Mouse (Mus musculus) neural tube, embryonic 15.5 days (tissue): ENCODE measurements at regions not wholly inside any gene's neighbourhood (a gene's known extent, or its start where the extent isn't known, plus 50 kb on each side); places are given as distances from the start of the nearest gene placed in this dataset.

ENCODE experiments used
- ATAC-seq: fragments of 200-750 bp; cut with Nextera tagmentation; 2 replicates; pipeline ENCODE4 v1.8.0; 2017; ENCODE audit warnings: mild to moderate bottlenecking, moderate TSS enrichment, moderate library complexity; ENCODE audit not compliant: low FRiP score
- H3K27ac ChIP-seq: fragments of 300-500 bp; sonication (generic); replicated peaks from 2 replicates; pipeline ENCODE4 v1.5.1; 2015; ENCODE audit warnings: mild to moderate bottlenecking, inconsistent platforms
- H3K27me3 ChIP-seq: fragments of 300-500 bp; sonication (generic); replicated peaks from 2 replicates; pipeline ENCODE4 v1.6.1; 2015; ENCODE audit warnings: inconsistent platforms
- H3K36me3 ChIP-seq: fragments of 300-500 bp; sonication (generic); 2 replicates; pipeline ENCODE4 v1.6.1; 2015; ENCODE audit warnings: inconsistent platforms
- H3K4me1 ChIP-seq: fragments of 300-500 bp; sonication (generic); 2 replicates; pipeline ENCODE4 v1.6.1; 2015; ENCODE audit warnings: inconsistent platforms
- H3K4me2 ChIP-seq: fragments of 300-500 bp; sonication (generic); 2 replicates; pipeline ENCODE4 v1.6.1; 2015; ENCODE audit warnings: inconsistent platforms, mild to moderate bottlenecking, moderate library complexity
- H3K4me3 ChIP-seq: fragments of 300-500 bp; sonication (generic); replicated peaks from 2 replicates; pipeline ENCODE4 v1.5.1; 2015; ENCODE audit warnings: mild to moderate bottlenecking, inconsistent platforms
- H3K9ac ChIP-seq: fragments of 300-500 bp; sonication (generic); replicated peaks from 2 replicates; pipeline ENCODE4 v1.6.1; 2015; ENCODE audit warnings: mild to moderate bottlenecking, inconsistent platforms
- H3K9me3 ChIP-seq: fragments of 300-500 bp; sonication (generic); replicated peaks from 2 replicates; pipeline ENCODE4 v1.6.1; 2016; ENCODE audit warnings: inconsistent platforms
- WGBS: fragments of 180-500 bp; shearing (Covaris S2); methylation state at CpG from one replicate; pipeline ENCODE4 v1.1.7; 2015; ENCODE audit warnings: mixed read lengths; 5-methylcytosine and 5-hydroxymethylcytosine counted together

- no peak overlapping the region for H3K4me2 ChIP-seq
- 69% methylated on average over 3 of the region's 3 CpGs for WGBS
- ATAC-seq = no peak
Measured at GRCm38 (mm10) chr14:123078804-123079203, 95.0 kb upstream of the Tmtc4 start.

GRCm38 (mm10) chr14:123066344-123066743 lies 82.5 kb upstream of the Tmtc4 start:
- WGBS = 68% methylated on average over 4 of the region's 4 CpGs
- H3K4me2 ChIP-seq = no peak overlapping the region
- H3K4me3 ChIP-seq = no peak overlapping the region
- no peak overlapping the region for H3K27ac ChIP-seq
- no peak for ATAC-seq
- H3K9ac ChIP-seq = no peak overlapping the region
- no peaks in the 10 kb centered on the region for H3K27me3 ChIP-seq
- H3K9me3 ChIP-seq = no peaks in the 10 kb centered on the region
- H3K36me3 ChIP-seq = no peaks in the 10 kb centered on the region
- H3K4me1 ChIP-seq = peaks cover 9% of the 10 kb centered on the region

More at GRCm38 (mm10) chr14:123078804-123079203, 95.0 kb upstream of the Tmtc4 start:
- no peaks in the 10 kb centered on the region for H3K27me3 ChIP-seq
- no peaks in the 10 kb centered on the region for H3K9me3 ChIP-seq
- H3K27ac ChIP-seq = no peak overlapping the region
- no peak overlapping the region for H3K9ac ChIP-seq
- no peaks in the 10 kb centered on the region for H3K36me3 ChIP-seq
- H3K4me1 ChIP-seq = no peaks in the 10 kb centered on the region
- H3K4me3 ChIP-seq = no peak overlapping the region

- ATAC-seq = peak; percentile 47; the same call in 1 of the 2 replicates
- peak overlapping the region; percentile 42; the same call in 1 of the 2 replicates for H3K27ac ChIP-seq
- 22% methylated on average over 8 of the region's 8 CpGs for WGBS
Measured at GRCm38 (mm10) chr14:123065566-123065965, 81.7 kb upstream of the Tmtc4 start.

GRCm38 (mm10) chr14:123065136-123065535 lies 81.3 kb upstream of the Tmtc4 start:
- 17% methylated on average over 6 of the region's 6 CpGs for WGBS
- no peaks in the 10 kb centered on the region for H3K9me3 ChIP-seq
- no peak overlapping the region for H3K4me3 ChIP-seq
- no peak overlapping the region for H3K27ac ChIP-seq
- H3K9ac ChIP-seq = 0 out of 2 replicates have a peak overlapping the region, but pooled peaks have one; percentile 14
- H3K27me3 ChIP-seq = no peaks in the 10 kb centered on the region
- peaks cover 9% of the 10 kb centered on the region for H3K4me1 ChIP-seq
- no peaks in the 10 kb centered on the region for H3K36me3 ChIP-seq
- H3K4me2 ChIP-seq = peak overlapping the region; percentile 17; the same call in 1 of the 2 replicates
- peak; percentile 66 for ATAC-seq

More at GRCm38 (mm10) chr14:123065566-123065965, 81.7 kb upstream of the Tmtc4 start:
- Histone ChIP-seq H3K4me1 (peaks cover 9% of the 10 kb centered on the region), H3K9ac (0 out of 2 replicates have a peak overlapping the region, but pooled peaks have one; percentile 14), H3K4me3 (no peak overlapping the region), H3K27me3 (no peaks in the 10 kb centered on the region), H3K9me3 (no peaks in the 10 kb centered on the region), H3K36me3 (no peaks in the 10 kb centered on the region), H3K4me2 (peak overlapping the region; percentile 17; the same call in 1 of the 2 replicates)

- Histone ChIP-seq H3K27ac (no peak overlapping the region), H3K4me3 (no peak overlapping the region), H3K27me3 (no peaks in the 10 kb centered on the region), H3K9ac (no peak overlapping the region), H3K4me1 (peaks cover 9% of the 10 kb centered on the region), H3K9me3 (no peaks in the 10 kb centered on the region), H3K4me2 (no peak overlapping the region), H3K36me3 (no peaks in the 10 kb centered on the region)
- no peak for ATAC-seq
- WGBS = 67% methylated on average over 1 of the region's 1 CpGs
Measured at GRCm38 (mm10) chr14:123062908-123063307, 79.1 kb upstream of the Tmtc4 start.

GRCm38 (mm10) chr14:123056976-123057375 lies 73.1 kb upstream of the Tmtc4 start:
- Histone ChIP-seq H3K27ac (no peak overlapping the region), H3K4me3 (no peak overlapping the region), H3K4me2 (no peak overlapping the region), H3K27me3 (no peaks in the 10 kb centered on the region), H3K36me3 (no peaks in the 10 kb centered on the region), H3K9me3 (no peaks in the 10 kb centered on the region), H3K4me1 (no peaks in the 10 kb centered on the region), H3K9ac (no peak overlapping the region)
- ATAC-seq = no peak
- 84% methylated on average over 4 of the region's 4 CpGs for WGBS

- no peak overlapping the region for H3K27ac ChIP-seq
- no peaks in the 10 kb centered on the region for H3K9me3 ChIP-seq
- no peak for ATAC-seq
- no peaks in the 10 kb centered on the region for H3K36me3 ChIP-seq
- H3K4me1 ChIP-seq = no peaks in the 10 kb centered on the region
- H3K9ac ChIP-seq = no peak overlapping the region
- no peaks in the 10 kb centered on the region for H3K27me3 ChIP-seq
- no peak overlapping the region for H3K4me2 ChIP-seq
- H3K4me3 ChIP-seq = no peak overlapping the region
Measured at GRCm38 (mm10) chr14:123048451-123048850, 64.6 kb upstream of the Tmtc4 start.

GRCm38 (mm10) chr14:123040046-123040445 lies 56.2 kb upstream of the Tmtc4 start:
- Histone ChIP-seq H3K9me3 (no peaks in the 10 kb centered on the region), H3K27me3 (no peaks in the 10 kb centered on the region)

GRCm38 (mm10) chr14:123037444-123037843 lies 53.6 kb upstream of the Tmtc4 start:
- Histone ChIP-seq H3K27ac (no peak overlapping the region), H3K4me2 (no peak overlapping the region), H3K36me3 (no peaks in the 10 kb centered on the region), H3K9me3 (no peaks in the 10 kb centered on the region), H3K27me3 (no peaks in the 10 kb centered on the region), H3K4me1 (no peaks in the 10 kb centered on the region), H3K4me3 (no peak overlapping the region), H3K9ac (no peak overlapping the region)
- 67% methylated on average over 2 of the region's 2 CpGs for WGBS
- no peak for ATAC-seq

More at GRCm38 (mm10) chr14:123040046-123040445, 56.2 kb upstream of the Tmtc4 start:
- Histone ChIP-seq H3K36me3 (no peaks in the 10 kb centered on the region), H3K4me1 (no peaks in the 10 kb centered on the region), H3K27ac (no peak overlapping the region), H3K9ac (no peak overlapping the region), H3K4me3 (no peak overlapping the region), H3K4me2 (no peak overlapping the region)
- no peak for ATAC-seq
